Mouse (Mus musculus): ENCODE measurements at regions not wholly inside any gene's neighbourhood (a gene's known extent, or its start where the extent isn't known, plus 50 kb on each side); places are given as distances from the start of the nearest gene placed in this dataset.

GRCm38 (mm10) chr2:147753089-147753488 lies 293.7 kb downstream of the Foxa2 start:
- TF ChIP-seq CTCF (IDR thresholded peaks at IDR 0.05; ENCODE audit: low read depth, low read length) (no peak), POLR2A (IDR thresholded peaks at IDR 0.05; ENCODE audit: extremely low read depth, insufficient read depth, low read length) (no peak)

All from liver, adult 2 months (tissue).